Mouse (Mus musculus): Measurements from ENCODE around the gene Cnr2.

Gene Cnr2

DNA sequence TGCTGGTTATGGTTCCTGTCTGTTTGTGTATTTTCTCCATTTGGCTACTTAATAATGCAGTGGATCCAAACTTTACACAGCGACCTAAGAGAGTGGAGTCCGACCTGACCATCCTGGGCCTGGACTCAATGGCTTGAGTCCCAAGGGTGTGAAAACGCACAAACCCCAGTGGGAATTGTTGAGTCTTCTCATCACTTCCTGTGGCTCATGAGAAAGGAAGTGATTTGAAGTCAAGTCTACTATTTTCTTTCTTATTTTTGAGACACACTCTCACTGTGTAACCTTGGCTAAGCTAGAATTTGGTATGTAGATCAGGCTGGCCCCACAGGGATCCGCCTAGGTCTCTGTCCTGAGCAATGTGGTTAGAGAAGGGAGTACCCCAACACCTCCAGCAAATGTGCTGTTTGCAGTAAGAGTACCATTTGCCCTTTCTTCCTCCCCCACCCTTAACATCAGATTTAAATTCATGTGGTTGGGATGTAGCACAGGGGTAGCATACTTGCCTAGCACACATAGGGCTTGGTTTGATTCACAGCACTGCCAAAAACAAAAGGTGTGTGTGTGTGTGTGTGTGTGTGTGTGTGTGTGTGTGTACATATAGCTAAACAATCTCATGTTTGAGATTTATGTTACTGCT lies 7.5 kb downstream of the Cnr2 start:
- DNase-seq (ENCODE audit: low spot score in 2 of 2): no peak

DNA sequence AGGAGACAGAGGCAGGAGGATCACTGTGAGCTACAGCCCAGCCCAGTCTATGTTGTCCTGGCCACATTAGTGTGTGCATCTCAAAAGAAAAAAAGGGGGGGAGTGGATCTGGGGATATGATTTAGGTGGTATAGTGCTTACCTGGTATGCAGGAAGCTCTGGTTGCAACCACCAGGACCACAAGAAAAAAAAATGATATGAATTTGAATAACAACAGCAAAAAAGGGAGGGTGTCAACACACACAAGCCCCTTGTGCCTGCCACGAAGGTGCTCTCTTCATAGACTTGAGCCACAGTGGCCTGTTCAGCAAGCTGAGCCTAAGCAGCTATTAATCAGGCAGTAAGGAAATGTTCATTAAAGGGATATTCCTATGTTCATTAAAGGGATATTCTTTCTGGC lies 9.6 kb downstream of the Cnr2 start:
- no peak for DNase-seq (ENCODE audit: low spot score in 2 of 2)

DNA sequence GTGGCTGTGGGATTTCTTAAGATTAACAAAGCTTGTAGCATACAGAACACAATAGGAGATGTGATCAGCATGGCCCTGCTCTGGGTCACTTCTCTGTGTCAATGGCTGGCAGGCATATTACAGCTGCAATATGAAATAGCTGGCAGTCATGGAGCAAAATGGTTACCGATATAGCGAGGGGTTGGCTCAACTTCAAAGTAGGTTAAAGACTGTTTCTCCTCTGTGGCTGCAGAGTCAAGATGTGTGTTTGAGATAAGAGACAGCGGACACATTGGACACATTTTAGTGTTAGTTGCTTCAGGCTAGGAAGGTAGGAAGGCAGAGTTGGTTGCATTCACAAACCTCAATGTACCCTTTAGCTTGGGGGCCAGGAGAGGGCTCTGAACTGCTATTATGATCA lies 11.4 kb downstream of the Cnr2 start:
- DNase-seq (ENCODE audit: low spot score in 2 of 2): no peak

DNA sequence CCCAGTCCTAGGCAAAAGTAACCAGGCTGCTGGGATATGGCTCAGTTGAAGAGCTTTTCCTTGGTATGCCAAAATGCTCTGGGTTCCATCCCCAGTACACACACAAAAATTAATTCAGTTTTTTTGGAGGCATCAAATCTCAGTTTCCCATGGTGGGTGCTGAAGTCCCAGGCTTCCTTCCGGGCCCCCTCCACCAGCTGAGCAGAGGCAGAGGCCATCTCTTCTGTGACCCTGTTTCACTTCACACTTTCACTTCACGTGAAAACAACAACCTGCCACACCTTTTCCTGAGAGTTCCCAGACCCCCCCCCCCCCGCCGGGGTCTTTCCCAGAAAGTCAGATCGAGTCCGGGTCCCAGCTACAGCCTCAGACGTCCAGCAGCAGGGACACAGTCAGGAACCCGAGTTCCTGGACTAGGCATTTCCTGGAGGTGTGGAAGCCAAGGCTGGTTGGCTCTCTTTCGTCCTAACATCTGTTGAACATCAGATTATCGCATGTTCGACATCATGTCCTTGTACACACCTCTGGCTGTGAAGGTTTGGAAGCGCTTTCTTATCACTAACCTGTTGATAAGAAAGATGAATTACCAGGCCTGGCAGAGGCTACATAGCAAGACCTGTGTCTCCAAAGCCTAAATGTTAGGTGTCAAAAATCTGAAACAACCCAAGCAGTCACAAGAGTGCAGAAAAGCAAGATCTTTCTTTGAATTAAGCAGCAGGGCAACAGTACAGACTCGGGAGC lies 14.3 kb downstream of the Cnr2 start:
- DNase-seq (ENCODE audit: low spot score in 2 of 2): no peak

DNA sequence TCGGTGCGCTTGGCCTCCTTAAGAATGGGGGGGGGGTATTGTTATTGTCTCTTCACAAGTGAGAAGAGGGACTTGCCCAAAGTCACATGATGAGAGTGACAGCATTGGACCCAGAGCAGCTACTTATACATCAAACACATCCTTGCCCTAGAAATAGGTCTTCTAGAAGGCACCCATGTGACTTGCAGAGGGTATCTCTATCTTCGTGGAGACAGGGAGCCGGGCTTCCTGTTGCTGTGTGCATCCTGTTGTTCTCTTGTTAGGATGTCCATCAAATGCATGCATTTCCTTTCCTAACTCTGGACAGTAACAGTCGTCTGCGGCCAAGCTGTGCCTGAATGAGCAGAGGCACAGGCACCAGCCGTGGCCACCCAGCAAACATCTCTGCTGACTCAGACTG lies 16.3 kb downstream of the Cnr2 start:
- DNase-seq (ENCODE audit: low spot score in 2 of 2): no peak

DNA sequence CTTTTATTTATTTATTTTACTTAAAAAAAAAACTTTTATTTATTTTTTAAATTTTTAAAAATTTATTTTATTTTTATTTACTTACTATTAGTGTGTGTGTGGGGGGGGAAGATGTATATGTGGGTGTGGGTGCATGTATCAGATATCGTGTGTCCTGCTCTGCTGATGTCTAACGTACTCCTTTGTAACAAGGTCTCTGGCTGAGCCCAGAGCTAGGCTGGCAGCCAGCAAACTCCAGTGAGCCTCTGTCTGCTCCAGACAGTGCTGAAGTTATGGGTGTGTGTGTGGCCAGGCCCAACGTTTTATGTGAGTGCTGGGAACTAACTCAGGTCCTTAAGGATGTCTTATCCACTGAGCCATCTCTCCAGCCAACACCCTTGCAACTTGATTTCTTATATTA lies 17.0 kb downstream of the Cnr2 start:
- DNase-seq (ENCODE audit: low spot score in 2 of 2): no peak

DNA sequence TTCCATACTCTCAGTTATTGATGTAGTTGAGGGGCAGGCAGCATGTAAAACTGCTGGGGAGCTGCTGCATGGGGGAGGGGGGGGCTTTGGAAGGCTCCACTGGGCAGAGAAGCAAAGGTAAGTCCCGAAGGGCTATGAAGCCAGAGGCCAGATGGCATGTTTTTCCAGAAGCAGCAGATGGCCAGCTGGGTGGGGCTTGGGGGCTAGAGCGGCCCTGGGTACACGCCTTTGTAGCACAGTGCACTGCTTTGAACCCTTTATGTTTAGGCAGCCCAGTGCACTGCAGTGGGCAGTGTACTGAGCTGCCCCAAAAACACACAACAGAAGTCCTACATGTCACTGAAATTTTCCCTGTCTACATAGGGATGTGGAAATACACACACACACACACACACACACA lies 17.6 kb downstream of the Cnr2 start:
- no peak for DNase-seq (ENCODE audit: low spot score in 2 of 2)

DNA sequence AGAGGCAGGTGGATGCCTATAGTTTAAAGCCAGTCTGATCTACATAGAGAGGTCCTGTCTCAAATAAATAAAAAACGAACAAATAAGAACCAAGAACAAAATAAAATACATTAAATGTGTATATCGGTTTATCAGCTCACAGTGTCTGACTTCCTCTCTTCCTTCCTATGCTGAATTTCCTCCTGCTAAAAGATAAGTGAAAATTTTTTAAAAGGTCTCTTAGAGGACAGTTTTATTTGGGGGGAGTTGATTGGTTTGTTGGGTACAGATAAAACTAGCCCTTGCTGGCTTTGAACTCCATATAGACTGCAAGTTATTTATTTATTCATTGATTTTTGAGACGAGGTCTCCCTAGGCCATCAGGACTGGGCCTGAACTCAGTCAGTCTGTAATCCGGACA lies 18.2 kb downstream of the Cnr2 start:
- no peak for DNase-seq (ENCODE audit: low spot score in 2 of 2)

DNA sequence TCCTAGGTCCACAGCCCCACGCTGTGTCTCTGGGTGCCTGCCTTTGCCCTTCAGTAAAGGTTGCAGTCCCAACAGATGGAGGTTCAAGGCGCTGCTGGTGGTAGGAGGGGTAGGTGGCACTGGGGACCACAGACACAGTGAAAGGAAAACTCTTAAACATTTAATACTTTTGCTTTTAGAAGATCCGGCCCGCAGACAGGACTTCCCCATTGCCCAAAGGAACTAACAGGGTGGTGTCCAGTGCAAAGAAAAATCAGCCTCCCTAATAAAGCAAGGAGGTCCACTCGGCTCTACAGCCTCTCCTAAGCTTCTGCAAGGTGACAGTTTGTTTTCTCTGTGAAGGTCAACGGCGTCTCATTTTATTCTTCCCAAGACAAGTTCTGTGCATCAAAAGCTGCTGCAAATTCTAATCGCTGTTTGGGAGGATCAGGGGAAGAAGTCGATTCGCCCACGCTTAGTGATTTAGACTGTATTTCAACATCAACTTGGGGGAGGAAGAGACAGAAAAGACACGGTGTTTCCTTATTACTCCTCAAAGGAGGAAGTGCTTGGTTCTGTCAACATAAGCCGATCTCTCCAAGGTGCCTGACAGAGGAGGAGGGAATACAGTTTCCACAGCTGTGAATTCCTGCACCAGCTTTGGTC lies 23.6 kb downstream of the Cnr2 start:
- DNase-seq (ENCODE audit: low spot score in 2 of 2): no peak

DNA sequence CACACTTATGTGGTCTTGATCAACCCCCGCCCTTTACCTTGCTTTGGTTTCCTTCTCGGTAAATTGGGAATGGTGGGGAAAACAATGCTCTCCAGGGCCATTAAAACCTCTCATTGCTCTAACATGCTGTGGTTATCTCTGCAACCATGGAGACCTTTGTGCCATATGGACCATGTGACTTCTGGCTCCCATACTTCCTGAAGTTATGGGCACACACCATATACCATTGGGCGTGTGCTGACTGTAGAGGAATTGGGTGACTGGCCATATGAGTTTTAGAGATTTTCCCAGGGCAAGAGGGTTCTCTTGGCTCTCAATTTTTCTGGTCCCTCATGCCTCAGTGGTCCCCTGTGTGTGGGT lies 24.1 kb downstream of the Cnr2 start:
- no peak for DNase-seq (ENCODE audit: low spot score in 2 of 2)

DNA sequence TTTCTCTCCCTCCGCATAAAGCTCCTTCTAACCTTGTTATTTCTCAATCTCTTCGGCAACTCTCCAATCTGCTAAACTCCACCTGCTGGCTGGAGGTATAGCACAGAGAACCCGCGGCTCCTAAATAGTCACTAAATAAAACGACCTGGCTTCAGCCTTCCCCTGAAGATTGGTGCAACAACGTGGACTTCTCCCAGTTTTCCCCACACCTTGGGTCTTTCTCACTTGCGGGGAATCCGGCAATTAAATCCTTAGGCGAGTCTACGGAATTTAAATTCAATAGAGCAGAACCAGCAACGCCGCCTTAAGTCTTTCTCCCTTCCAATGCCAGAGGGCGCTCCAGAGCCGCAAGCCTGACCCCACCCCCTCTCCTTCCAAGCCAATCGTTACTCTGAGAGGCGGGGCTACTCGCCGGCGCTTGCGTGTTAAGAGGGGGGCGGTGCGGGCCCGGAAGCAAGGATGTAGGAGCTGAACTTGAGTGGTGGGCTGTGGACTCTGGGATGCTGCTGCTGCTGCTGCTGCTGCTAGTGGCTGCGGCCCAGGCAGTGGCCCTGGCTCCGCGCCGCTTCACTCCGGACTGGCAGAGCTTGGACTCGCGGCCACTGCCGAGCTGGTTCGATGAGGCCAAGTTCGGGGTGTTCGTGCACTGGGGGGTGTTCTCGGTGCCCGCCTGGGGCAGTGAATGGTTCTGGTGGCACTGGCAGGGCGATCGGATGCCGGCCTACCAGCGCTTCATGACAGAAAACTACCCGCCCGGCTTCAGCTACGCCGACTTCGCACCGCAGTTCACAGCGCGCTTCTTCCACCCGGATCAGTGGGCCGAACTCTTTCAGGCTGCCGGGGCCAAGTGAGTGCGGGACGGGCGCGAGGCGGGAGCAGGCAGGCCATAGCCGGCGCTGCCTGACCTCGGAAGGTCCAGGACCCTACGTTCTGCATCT lies 25.4 kb downstream of the Cnr2 start, which contains the start of gene Fuca1:
Gene Fuca1 (plus strand): TSS at position 432 of the 938 bp plus-strand sequence.
- peak; percentile 95 to 96 for DNase-seq (ENCODE audit: low spot score in 2 of 2)

DNA sequence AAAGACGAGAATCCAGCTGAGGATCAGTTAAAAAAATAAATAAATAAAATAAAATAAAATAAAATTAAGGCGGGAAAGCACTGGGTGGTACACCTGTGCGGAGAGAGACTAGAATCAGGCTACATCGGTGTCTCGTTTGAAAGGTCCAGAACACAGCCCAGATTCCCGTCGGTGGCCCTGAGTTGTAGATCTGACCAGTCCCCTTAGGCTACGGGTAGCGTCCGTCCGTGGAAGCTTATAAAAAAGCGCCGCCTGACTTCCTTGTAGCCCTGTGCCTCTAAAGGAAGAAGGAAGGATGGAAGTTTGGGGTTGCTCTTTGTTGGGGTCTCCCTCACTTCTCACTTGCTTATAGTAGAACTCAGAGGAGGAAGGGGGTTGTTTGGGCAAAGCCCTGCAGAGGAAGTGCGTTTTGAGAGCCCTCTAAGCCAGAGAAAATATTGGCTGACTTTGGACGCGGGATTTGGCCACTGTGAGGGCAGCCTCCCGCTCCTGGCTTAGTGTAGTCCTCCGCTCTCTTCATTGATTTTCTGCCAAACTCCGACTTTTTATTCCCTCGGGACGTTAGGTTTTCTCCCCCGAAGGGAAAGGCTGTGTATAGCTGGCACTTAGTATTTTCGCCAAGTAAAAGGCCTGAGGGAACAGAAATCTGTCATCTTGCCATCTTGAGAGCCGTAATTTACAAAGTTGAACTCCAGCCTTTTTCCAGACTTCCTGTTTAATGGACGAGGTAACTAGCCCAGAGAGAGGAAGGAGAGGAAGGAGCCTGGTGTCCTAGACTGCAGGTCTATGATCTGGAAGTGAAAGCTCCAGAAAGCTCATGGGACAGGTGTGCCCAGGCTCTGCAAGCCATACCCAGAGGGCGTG lies 26.3 kb downstream of the Cnr2 start:
- no peak for DNase-seq (ENCODE audit: low spot score in 2 of 2)

DNA sequence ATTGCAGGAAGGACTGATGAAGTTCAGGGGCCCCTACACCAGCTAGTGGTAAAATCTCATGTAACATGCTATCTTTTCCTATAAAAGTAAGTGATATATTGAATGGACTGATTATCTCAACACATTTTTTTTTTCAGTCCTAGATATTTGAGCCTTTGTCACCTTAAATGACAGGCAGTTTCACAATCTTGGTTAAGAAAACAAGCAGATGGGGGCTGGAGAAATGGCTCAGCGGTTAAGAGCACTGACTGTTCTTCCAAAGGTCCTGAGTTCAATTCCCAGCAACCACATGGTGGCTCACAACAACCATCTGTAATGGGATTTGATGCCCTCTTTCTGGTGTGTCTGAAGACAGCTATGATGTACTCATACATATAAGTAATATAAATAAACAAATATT lies 27.0 kb downstream of the Cnr2 start:
- DNase-seq (ENCODE audit: low spot score in 2 of 2): no peak

DNA sequence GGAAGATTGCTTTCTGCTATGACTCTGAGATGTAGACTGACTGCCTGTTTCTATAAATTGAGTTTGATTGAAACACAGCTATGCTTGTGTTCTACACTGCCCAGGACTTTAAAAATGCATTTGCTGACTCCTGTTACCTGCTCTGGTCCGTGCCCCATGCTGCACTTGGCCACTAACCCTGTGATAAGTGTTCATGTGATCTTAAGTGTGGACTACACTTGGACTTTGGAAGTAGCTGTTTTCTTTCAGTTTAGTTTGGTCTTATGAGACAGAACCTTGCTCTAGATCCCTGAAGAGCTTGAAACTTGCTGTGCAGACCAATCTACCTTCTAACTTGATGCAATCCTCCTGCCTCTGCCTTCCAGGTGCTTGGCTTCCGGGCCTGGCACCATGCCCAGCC lies 29.2 kb downstream of the Cnr2 start:
- DNase-seq (ENCODE audit: low spot score in 2 of 2): no peak

DNA sequence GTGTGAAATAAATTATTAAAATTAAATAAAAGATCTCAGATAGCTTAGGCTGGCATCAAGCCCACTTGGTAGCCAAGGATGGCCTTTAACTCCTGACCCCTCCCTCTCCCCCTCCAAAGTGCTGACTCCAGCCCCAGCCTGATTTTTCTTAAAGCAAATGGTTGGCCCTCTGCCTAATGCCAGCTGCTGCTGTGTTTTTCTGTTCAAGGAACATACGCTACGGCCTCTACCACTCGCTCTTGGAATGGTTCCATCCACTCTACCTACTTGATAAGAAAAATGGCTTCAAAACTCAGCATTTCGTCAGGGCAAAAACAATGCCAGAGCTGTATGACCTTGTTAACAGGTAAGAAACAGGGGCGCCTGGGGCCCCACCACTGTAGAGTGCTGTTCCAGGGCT lies 30.1 kb downstream of the Cnr2 start:
- DNase-seq (ENCODE audit: low spot score in 2 of 2): no peak

DNA sequence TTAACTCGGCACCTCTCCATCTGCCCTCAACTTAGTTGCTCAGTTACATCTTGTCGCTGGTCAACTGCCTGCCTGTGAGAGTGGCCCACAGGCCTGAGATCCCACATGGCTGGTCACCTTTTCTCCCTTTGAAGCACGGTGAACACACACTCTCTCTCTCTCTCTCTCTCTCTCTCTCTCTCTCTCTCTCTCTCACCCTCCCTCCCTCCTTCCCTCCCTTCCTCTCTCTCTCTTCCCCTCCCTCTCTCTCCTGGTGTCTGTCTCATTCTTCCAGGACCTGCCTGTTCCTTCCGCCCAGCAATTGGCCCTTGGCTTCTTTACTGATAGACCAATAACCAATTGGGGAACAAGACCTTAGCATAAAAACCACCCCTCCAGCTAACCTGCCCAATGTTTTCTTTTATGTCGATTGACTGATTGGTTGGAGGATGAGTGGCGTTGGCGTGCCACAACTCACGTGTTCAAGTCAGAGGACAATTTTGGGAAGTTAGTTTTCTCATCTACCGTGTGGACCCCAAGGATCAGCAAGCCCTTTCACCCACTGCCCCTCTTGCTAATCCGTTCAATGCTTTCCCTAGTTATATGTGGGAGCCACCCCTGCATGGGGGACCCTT lies 31.1 kb downstream of the Cnr2 start:
- no peak for DNase-seq (ENCODE audit: low spot score in 2 of 2)

DNA sequence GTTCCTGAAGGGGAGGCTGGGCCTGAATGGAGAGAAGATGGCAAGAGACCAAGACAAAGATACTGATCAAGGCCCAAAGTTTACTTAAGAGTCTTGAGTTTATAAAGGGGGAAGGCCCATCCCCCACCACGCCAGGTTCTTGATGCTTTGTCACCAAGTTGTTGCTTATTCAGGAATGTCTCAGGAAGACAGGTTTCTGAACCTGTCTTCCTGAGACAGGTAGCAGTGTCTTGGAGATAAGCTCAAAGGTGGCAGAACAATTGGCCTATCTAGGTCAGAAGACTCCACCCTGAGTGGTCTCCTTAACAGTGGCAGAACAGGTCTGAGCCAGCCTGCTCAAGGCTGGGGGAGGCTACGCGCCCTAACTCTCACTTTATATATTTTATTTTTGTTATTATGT lies 31.7 kb downstream of the Cnr2 start:
- DNase-seq (ENCODE audit: low spot score in 2 of 2): no peak

DNA sequence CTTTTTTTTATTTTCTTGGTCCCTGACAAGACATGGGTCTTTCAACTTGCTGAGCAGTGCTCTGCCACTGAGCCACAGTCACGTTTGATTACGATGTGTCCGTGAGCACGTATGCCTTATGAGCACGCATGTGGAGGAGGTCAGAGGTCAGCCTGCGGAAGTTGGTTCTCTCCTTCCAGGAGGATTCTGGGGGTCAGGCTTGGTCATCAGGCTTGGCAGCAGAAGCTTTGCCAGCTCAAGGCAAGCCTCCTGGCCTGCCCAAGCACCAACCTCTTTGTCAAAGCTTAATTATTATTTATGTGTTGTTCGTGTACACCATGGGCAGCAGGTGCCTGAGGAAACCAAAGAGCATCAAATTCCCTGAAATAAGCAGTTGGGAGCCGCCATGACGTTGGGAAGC lies 33.2 kb downstream of the Cnr2 start:
- DNase-seq (ENCODE audit: low spot score in 2 of 2): no peak

DNA sequence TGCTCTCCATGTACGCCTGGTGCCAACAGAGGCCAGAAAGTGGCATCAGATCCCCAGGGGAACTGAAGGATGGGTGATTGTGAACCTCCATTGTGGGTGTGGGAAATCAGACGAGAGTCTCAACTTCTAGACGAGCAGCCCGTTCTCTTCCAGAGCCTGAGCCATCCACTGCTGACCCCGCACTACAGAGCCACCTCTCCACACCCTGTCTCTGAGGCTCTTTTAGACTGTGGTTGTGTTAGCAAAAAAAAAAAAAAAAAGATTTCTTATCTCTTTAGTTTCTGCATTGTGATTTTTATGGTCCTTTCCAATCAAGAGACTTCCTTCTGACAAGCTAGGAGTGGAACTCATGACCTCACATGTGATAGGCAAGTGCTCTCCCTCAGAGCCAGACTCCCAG lies 34.2 kb downstream of the Cnr2 start:
- no peak for DNase-seq (ENCODE audit: low spot score in 2 of 2)

DNA sequence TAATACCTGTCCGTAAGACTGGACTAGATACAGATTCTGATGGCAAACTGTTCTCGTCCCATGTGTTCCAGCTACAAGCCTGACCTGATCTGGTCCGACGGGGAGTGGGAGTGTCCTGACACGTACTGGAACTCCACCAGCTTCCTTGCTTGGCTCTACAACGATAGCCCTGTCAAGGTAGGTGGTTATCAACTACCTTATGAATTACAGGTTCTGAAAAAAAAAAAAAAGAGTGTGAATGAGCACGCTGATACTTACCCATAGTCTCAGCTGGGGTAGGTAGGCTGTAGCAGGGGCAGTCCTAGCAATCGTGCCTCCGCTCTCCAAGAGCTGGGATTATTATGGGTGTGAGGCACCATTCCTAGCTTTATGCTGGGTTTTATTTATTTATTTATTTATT lies 34.6 kb downstream of the Cnr2 start:
- DNase-seq (ENCODE audit: low spot score in 2 of 2): no peak

DNA sequence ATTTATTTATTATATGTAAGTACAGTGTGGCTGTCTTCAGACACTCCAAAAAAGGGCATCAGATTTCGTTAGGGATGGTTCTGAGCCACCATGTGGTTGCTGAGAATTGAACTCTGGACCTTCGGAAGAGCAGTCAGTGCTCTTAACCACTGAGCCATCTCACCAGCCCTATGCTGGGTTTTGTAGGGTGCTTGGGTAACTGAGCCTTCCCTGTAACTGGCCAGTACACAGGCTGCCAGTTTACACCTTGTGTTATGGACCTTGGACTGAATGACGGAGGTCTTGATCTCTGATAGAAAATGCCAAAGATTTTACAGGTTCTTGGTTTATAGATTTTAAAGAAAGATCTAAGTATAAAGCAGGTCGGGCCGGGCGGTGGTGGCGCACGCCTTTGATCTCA lies 35.0 kb downstream of the Cnr2 start:
- DNase-seq (ENCODE audit: low spot score in 2 of 2): no peak

All from urinary bladder, postnatal 36 days (tissue).